Mouse (Mus musculus): ENCODE data around the gene Dpysl5. TPM values are rescaled to one million over a fixed set of nuclear protein-coding genes. Genes with fewer than 3 reads are reported as not detected.
"Not testable (repeated sequence)": the region's sequence is repeated elsewhere in the genome, so short reads cannot be mapped to it uniquely, and the experiment has no call there.

Gene Dpysl5
- polyA plus RNA-seq, 1 experiment from 2014 or later, result 16.3 TPM

DNA sequence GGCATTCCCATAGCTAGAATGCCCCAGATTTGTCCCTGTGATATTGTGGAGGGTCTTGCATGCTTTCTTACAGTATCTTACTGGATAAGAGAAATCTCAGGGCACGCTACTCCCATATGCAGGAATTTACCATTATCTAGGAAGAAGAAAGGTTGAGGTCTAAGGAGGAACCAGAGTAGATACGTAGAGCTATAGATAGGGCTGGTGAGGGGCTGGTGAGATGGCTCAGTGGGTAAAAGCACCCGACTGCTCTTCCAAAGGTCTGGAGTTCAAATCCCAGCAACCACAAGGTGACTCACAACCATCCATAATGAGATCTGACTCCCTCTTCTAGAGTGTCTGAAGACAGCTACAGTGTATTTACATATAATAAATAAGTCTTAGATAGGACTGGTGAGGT lies 33.3 kb upstream of the Dpysl5 start:
- H3K27me3 ChIP-seq; H3K9me3 ChIP-seq; H3K4me1 ChIP-seq; H3K4me3 ChIP-seq; ATAC-seq (ENCODE audit: insufficient number of reproducible peaks, insufficient read depth, low FRiP score, low TSS enrichment); H3K9ac ChIP-seq; H3K4me2 ChIP-seq (replicated peaks); H3K27ac ChIP-seq: not testable (repeated sequence)
- H3K36me3 ChIP-seq, result peaks cover 39% of the 10 kb centered on the region
- WGBS, result 93% methylated on average over 3 of the region's 3 CpGs

DNA sequence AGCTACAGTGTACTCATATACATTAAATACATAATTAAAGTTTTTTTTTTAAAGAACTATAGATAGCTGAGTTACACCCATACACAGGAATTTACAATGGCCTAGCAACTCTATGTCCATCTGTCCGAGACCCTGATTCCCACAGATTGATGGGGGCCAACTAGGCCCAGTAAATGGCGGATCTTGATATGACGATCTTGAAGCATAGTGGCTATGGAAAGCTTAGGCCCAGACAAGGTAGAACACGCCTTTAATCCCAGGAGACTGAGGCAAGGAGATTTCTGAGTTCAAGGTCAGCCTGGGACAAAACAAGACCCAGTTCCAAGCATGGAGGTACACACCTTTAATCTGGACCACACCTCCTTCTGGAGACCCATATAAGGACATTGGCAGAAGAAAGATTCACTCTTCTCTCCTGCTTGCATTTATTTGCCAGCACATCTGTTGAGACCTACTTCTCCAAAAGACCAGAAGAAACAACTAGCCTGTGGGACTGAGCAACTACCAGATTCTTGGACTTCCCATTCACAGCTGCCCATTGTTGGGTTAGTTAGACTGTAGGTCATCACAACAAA lies 32.6 kb upstream of the Dpysl5 start:
- WGBS, result 92% methylated on average over 4 of the region's 4 CpGs
- Histone ChIP-seq H3K9ac (no peak overlapping the region), H3K27ac (no peak overlapping the region), H3K9me3 (no peaks in the 10 kb centered on the region), H3K4me1 (no peaks in the 10 kb centered on the region), H3K27me3 (no peaks in the 10 kb centered on the region), H3K36me3 (peaks cover 32% of the 10 kb centered on the region), H3K4me2 (replicated peaks) (no peak overlapping the region), H3K4me3 (no peak overlapping the region)
- ATAC-seq (ENCODE audit: insufficient number of reproducible peaks, insufficient read depth, low FRiP score, low TSS enrichment), result no peak

DNA sequence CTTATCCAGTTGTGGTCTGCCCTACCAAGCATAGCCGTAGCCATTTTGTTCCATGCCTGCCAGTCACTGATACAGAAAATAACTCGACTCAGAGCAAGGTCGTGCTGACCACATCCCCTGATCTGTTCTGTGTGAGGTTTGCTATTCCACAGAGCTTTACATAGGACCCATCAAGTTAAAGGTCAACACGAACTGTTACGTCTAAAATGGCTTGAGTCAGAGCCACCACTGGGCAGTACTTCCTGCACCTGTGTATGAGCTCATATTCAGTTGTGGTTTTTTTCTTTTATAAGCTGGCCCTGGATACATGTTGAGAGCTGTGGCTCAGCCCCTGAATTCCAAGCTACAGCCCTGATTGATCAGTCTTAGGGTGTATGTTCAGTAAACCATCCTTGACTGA lies 31.8 kb upstream of the Dpysl5 start:
- H3K27me3 ChIP-seq, result no peaks in the 10 kb centered on the region
- WGBS, result 80% methylated on average over 5 of the region's 5 CpGs

DNA sequence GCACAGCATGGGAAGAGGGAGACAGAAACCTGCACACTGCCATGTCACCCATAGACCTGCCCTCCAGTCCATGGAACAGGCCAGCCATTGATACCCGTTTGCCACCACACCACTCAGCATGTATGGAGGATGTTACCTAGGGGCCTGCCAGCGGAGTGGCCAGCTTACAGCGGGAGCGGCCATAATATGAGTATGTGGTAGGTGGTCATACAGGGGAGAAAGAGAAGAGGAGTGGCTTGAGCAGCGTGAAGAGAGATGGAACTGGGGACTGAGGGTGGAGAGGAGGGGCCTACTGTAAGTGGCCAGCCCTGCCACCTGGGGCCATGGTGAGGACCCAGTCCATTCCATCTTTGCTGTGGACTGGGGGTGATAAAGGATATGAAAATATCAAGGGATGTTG lies 29.4 kb upstream of the Dpysl5 start:
- H3K9me3 ChIP-seq, result no peaks in the 10 kb centered on the region
- H3K4me1 ChIP-seq, result no peaks in the 10 kb centered on the region
- no peak overlapping the region for H3K4me3 ChIP-seq
- H3K27me3 ChIP-seq, result no peaks in the 10 kb centered on the region
- no peak for ATAC-seq (ENCODE audit: insufficient number of reproducible peaks, insufficient read depth, low FRiP score, low TSS enrichment)
- H3K36me3 ChIP-seq, result peaks cover 5% of the 10 kb centered on the region; the same call in 1 of the 2 replicates
- 91% methylated on average over 5 of the region's 5 CpGs for WGBS
- H3K27ac ChIP-seq, result no peak overlapping the region
- no peak overlapping the region for H3K4me2 ChIP-seq (replicated peaks)
- no peak overlapping the region for H3K9ac ChIP-seq

More for the DNA sequence above, 31.8 kb upstream of the Dpysl5 start:
- Histone ChIP-seq H3K27ac (no peak overlapping the region), H3K9ac (no peak overlapping the region), H3K4me1 (no peaks in the 10 kb centered on the region), H3K9me3 (no peaks in the 10 kb centered on the region), H3K4me2 (replicated peaks) (no peak overlapping the region), H3K36me3 (peaks cover 25% of the 10 kb centered on the region), H3K4me3 (no peak overlapping the region)
- no peak for ATAC-seq (ENCODE audit: insufficient number of reproducible peaks, insufficient read depth, low FRiP score, low TSS enrichment)

DNA sequence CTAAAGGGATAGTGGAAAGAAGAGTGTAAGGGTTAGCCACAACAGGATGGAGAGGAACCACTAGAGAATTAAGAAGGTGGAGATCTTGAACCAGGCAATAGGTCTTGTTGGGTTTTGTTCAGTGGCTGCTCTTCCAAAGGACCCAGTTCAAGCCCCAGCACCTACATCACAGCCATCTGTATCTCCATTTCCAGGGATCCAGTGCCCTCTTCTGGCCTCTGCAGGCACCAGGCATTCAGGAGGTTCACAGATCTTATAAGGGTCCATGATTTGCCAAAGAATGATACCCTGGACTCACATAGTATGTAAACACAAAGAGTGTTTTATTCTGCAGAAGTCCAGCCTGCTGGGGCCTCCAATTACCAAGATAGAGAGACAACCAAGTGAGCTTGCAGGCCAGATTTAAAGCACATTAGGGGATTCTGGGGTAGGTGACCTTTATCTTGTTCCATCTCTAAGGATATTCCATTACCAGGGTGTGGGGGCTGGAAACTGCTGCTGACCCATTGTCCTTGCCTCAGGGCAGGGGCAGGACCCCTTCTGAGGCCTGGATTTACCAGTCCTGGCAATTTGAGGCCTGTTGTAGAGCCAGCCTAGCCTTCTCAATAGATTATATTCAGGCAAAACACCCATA lies 28.3 kb upstream of the Dpysl5 start:
- Histone ChIP-seq H3K27me3 (no peaks in the 10 kb centered on the region), H3K4me3 (no peak overlapping the region), H3K36me3 (peaks cover 4% of the 10 kb centered on the region; the same call in 1 of the 2 replicates), H3K27ac (no peak overlapping the region), H3K9ac (no peak overlapping the region), H3K4me1 (no peaks in the 10 kb centered on the region), H3K4me2 (replicated peaks) (no peak overlapping the region), H3K9me3 (no peaks in the 10 kb centered on the region)
- no peak for ATAC-seq (ENCODE audit: insufficient number of reproducible peaks, insufficient read depth, low FRiP score, low TSS enrichment)

DNA sequence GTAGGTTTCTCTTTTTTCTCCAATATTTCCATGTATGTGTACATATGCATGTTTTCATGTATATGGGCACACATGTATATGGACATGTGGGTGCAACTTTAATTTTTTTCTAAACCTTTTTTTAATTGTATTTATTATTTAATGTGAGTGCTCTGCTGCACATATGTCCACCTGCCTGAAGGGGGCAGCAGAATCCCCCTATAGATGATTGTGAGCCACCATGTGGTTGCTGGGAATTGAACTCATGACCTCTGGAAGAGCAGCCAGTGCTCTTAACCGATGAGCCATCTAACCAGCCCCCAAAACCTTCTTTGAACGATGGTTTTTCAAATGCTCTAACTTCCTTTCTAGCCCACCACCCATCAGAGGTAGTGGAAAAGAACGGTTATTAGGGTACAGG lies 27.4 kb upstream of the Dpysl5 start:
- 64% methylated on average over 3 of the region's 3 CpGs for whole genome bisulfite sequencing
- H3K9me3 ChIP-seq, result no peaks in the 10 kb centered on the region
- H3K4me3 ChIP-seq, result no peak overlapping the region
- no peak for ATAC-seq (ENCODE audit: insufficient number of reproducible peaks, insufficient read depth, low FRiP score, low TSS enrichment)
- no peaks in the 10 kb centered on the region for H3K4me1 ChIP-seq
- no peak overlapping the region for H3K4me2 ChIP-seq (replicated peaks)
- H3K27me3 ChIP-seq, result no peaks in the 10 kb centered on the region
- no peaks in the 10 kb centered on the region for H3K36me3 ChIP-seq
- H3K9ac ChIP-seq, result no peak overlapping the region
- no peak overlapping the region for H3K27ac ChIP-seq

DNA sequence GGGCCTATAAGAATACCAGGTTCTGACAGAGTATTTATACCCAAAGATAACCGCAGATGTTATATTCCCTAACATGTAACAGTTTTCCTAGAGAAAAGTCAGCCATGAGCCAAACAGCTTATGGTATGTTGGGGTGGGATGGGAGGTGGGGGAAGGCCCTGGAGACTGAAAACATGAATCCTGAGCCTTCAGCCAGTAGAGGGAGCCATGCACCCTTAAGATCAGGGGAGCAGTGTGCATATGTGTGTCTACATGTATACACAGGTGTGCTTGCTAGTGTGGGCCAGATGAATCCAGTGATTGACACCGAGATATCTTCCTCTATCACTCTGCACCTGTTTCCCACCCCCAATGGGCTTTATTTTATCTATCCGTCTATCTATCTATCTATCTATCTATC lies 24.6 kb upstream of the Dpysl5 start:
- Histone ChIP-seq H3K27ac (no peak overlapping the region), H3K27me3 (no peaks in the 10 kb centered on the region), H3K4me3 (no peak overlapping the region), H3K9me3 (no peaks in the 10 kb centered on the region), H3K4me1 (no peaks in the 10 kb centered on the region), H3K9ac (no peak overlapping the region), H3K4me2 (replicated peaks) (no peak overlapping the region), H3K36me3 (no peaks in the 10 kb centered on the region)
- ATAC-seq (ENCODE audit: insufficient number of reproducible peaks, insufficient read depth, low FRiP score, low TSS enrichment), result no peak
- WGBS, result 66% methylated on average over 3 of the region's 3 CpGs

DNA sequence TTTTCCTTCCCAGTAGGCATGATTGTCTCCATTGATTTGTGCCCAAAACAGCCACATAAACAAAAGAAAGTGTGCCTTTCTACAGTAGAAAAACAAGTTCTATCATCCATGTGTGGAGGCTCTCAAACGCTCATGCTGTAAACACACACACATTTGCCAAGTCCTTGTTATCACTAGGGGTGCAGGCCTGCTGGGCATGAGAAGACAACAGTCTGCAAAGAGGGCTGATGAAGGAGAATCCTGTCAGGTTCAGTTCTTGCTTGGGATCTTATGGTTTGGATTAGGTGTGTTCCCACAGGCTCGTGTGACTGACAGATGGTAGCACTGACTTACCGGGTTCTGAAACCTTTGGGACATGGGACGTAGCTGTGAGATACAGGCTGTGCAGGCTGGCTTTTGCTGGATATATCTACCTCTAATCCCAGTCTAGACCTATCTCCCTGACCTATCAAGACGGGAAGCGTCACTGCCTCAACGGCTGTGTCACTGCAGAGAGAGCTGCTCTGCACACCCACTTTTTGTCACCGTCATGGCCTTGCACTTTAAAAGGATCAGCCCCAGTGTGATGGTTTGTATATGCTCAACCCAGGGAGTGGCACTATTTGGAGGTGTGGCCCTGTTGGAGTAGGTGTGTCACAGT lies 10.9 kb upstream of the Dpysl5 start:
- Histone ChIP-seq H3K4me2 (replicated peaks) (no peak overlapping the region), H3K27ac (no peak overlapping the region), H3K27me3 (0 out of 2 replicates have a peak, but pooled peaks cover 6% of the 10 kb centered on the region), H3K36me3 (no peaks in the 10 kb centered on the region), H3K9ac (no peak overlapping the region), H3K9me3 (no peaks in the 10 kb centered on the region), H3K4me3 (no peak overlapping the region), H3K4me1 (no peaks in the 10 kb centered on the region)
- no peak for ATAC-seq (ENCODE audit: insufficient number of reproducible peaks, insufficient read depth, low FRiP score, low TSS enrichment)
- WGBS, result 77% methylated on average over 8 of the region's 8 CpGs

DNA sequence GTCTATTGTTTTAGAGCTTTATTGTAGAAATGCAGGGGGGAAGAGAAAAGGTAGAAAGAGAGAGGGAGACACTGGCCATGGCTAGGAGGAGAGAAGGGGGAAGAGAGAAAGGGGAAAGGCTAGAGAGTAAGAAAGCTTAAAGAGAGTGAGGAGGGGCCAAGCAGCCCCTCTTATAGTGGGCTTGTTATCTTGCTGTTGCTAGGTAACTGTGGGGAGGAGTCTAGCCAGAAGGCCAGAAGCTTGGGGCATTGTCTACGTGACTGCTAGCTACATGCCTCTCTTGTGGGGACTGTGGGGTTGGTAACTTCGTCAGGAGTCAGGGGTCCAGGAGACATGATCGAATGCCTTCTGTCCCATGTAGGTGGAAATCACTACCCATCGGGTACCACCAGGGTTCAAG lies 10.0 kb upstream of the Dpysl5 start:
- H3K4me1 ChIP-seq; H3K9me3 ChIP-seq; ATAC-seq (ENCODE audit: insufficient number of reproducible peaks, insufficient read depth, low FRiP score, low TSS enrichment); H3K27me3 ChIP-seq; H3K4me2 ChIP-seq (replicated peaks); H3K27ac ChIP-seq; H3K9ac ChIP-seq; H3K4me3 ChIP-seq; H3K36me3 ChIP-seq: not testable (repeated sequence)
- WGBS, result 46% methylated on average over 4 of the region's 4 CpGs

DNA sequence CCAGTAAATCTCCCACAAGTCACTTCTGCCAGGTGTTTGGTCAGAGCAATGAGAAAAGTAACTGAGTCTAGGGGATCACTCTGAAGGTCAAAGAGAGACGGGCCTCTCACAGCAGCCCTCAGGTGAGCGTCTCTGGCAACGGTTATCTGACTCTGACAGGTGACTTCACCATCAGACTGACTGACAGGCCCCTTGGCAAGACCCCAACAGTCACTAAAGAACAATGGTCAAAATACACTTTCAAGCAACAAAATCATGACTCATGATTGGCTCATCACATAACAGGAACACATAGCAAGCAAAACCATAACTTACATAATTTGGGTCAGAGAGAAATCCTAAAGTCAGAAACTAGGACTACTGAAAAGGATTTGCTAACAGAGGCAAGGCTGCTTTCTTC lies 9.5 kb upstream of the Dpysl5 start:
- no peaks in the 10 kb centered on the region for H3K9me3 ChIP-seq
- WGBS, result 79% methylated on average over 3 of the region's 3 CpGs
- no peak overlapping the region for H3K4me2 ChIP-seq (replicated peaks)
- ATAC-seq (ENCODE audit: insufficient number of reproducible peaks, insufficient read depth, low FRiP score, low TSS enrichment), result no peak
- no peak overlapping the region for H3K27ac ChIP-seq
- H3K4me1 ChIP-seq, result no peaks in the 10 kb centered on the region
- H3K9ac ChIP-seq, result no peak overlapping the region
- H3K4me3 ChIP-seq, result no peak overlapping the region
- 0 out of 2 replicates have a peak, but pooled peaks cover 6% of the 10 kb centered on the region for H3K27me3 ChIP-seq
- H3K36me3 ChIP-seq, result no peaks in the 10 kb centered on the region

DNA sequence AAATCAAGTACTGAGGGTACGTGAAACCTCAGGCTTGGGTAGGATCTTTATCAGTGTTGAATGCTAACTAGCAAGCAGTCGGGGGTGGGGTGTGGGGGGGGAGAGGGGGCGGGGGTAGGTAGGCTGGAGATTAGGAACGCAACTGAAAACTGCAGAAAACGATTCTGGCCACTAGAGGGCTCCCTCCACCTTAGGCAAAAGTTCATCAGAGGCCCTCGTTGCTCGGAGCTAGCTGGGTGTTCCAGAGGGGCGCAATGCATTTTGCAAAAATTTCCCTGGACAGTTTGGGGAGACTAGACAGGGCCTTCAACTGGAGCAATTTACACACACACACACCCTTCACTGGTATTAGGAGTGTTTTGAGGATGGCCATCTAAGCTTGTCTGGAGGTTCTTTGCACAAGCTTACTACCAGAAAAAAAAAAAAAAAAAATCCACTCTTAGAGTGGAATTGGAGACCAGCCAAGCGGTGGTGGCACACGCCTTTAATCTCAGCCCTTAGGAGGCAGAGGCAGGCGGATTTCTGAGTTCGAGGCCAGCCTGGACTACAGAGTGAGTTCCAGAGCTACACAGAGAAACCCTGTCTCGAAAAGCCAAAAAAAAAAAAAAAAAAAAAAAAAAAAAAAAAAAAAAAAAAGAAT lies 1.5 kb upstream of the Dpysl5 start:
- no peak overlapping the region for H3K4me2 ChIP-seq (replicated peaks)
- 10% methylated on average over 13 of the region's 13 CpGs for WGBS
- H3K4me1 ChIP-seq, result peaks cover 17% of the 10 kb centered on the region
- H3K27me3 ChIP-seq, result peaks cover 52% of the 10 kb centered on the region
- no peak overlapping the region for H3K4me3 ChIP-seq
- no peak overlapping the region for H3K9ac ChIP-seq
- ATAC-seq (ENCODE audit: insufficient number of reproducible peaks, insufficient read depth, low FRiP score, low TSS enrichment), result no peak
- H3K36me3 ChIP-seq, result no peaks in the 10 kb centered on the region
- no peak overlapping the region for H3K27ac ChIP-seq
- no peaks in the 10 kb centered on the region for H3K9me3 ChIP-seq

DNA sequence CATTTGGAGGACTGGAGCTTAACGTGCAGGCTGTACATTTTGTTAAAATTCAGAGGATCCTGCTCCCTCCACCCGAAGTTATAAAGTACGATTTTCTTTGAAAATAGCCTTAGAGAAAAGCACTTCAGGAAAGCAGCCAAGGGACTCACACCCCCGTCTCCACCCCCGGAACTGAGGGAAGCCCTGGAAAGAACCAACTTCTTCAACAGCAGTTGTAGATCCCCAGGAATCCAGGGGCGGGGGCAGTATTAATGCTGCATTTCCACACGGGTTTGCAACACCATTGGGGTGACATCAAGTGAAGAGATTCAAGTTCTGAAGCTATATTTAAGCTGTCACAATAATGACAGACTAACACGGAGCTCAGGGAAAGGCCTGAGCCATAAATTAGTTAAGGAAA lies 878 bp upstream of the Dpysl5 start:
- Histone ChIP-seq H3K9me3 (no peaks in the 10 kb centered on the region), H3K9ac (no peak overlapping the region), H3K4me1 (peaks cover 17% of the 10 kb centered on the region), H3K36me3 (no peaks in the 10 kb centered on the region), H3K27ac (no peak overlapping the region), H3K27me3 (peaks cover 56% of the 10 kb centered on the region), H3K4me3 (no peak overlapping the region), H3K4me2 (replicated peaks) (no peak overlapping the region)
- WGBS, result 31% methylated on average over 8 of the region's 8 CpGs
- no peak for ATAC-seq (ENCODE audit: insufficient number of reproducible peaks, insufficient read depth, low FRiP score, low TSS enrichment)

All from embryonic facial prominence, embryonic 12.5 days (tissue).